Mouse (Mus musculus) ES-Bruce4 (cell line): Measurements from ENCODE around the gene Doc2g.

Source experiments
- CTCF ChIP-seq: IDR thresholded peaks from one replicate; pipeline ENCODE4 v1.8.1; 2011; ENCODE audit warnings: low read depth, low read length
- POLR2A ChIP-seq: IDR thresholded peaks from one replicate; pipeline ENCODE4 v1.8.1; 2011; ENCODE audit warnings: low read length; ENCODE audit not compliant: insufficient read depth

DNA sequence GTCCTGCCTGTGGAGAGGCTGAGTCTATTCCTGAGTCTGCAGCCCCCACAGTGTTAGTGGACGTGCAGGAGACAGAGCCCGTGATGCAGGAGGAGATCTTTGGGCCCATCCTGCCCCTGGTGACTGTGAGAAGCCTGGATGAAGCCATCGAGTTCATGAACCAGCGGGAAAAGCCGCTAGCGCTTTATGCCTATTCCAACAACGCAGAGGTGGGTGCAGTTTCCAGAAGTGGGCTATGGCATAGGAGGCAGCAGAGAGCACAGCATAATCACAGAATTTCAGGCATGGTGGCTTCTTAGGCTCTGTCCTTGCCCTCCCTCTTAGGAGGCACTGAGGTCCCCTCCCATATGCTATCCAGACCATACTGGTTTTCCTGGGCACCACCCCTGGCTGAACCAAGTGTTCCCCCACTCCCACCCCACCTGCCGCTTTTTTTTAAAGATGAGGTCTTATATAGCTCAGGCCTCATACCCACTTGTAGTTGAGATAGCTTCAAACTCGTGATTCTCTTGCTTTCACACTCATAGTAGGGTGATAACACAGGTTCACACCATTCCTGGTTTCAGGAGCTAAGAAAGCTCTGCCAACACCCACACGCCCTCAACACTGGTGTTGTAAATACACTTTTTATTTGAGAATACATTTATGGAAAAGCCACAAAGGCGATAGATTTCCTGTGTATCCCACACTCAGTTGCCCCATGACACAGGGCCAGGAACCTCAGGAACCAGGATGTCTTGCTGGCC is 36.6 kb upstream of the Doc2g start:
- TF ChIP-seq CTCF: peak; percentile 9
- TF ChIP-seq POLR2A: no peak
